Mouse (Mus musculus): ENCODE results near the gene Sik3. TPM values are rescaled to one million over a fixed set of nuclear protein-coding genes. Genes with fewer than 3 reads are reported as not detected.

The Sik3 gene
- polyA plus RNA-seq, 1 experiment: 13.7 TPM

- Histone ChIP-seq H3K27me3 (ENCODE audit: control insufficient read depth, insufficient read depth, low read length) (no peaks in the 10 kb centered on the region), H3K4me3 (ENCODE audit: extremely low read depth, insufficient read depth, insufficient read length) (no peak overlapping the region), H3K27ac (ENCODE audit: insufficient read depth, low read length) (no peak overlapping the region), H3K4me1 (ENCODE audit: control insufficient read depth, insufficient read depth, insufficient read length) (peaks cover 7% of the 10 kb centered on the region; the same call in 1 of the 2 replicates), H3K36me3 (ENCODE audit: control insufficient read depth, insufficient read depth, low read length) (no peaks in the 10 kb centered on the region)
- no peak for TF ChIP-seq POLR2A (IDR thresholded peaks at IDR 0.05; ENCODE audit: low read depth, low read length)
- no peak for TF ChIP-seq CTCF (IDR thresholded peaks at IDR 0.05; ENCODE audit: extremely low read depth, insufficient read depth, insufficient read length, insufficient replicate concordance)
- WGBS: 28% methylated on average over 8 of the region's 8 CpGs
- no peak for DNase-seq (ENCODE audit: low read depth in 1 of 2, low spot score in 2 of 2)
These were observed 15.4 kb downstream of the Sik3 start for GRCm38 (mm10) chr9:46027994-46028393.

GRCm38 (mm10) chr9:46029534-46029933 is 16.9 kb downstream of the Sik3 start:
- Histone ChIP-seq H3K4me3 (ENCODE audit: extremely low read depth, insufficient read depth, insufficient read length) (no peak overlapping the region), H3K36me3 (ENCODE audit: control insufficient read depth, insufficient read depth, low read length) (no peaks in the 10 kb centered on the region), H3K4me1 (ENCODE audit: control insufficient read depth, insufficient read depth, insufficient read length) (peaks cover 11% of the 10 kb centered on the region; the same call in 1 of the 2 replicates), H3K27me3 (ENCODE audit: control insufficient read depth, insufficient read depth, low read length) (no peaks in the 10 kb centered on the region), H3K27ac (ENCODE audit: insufficient read depth, low read length) (no peak overlapping the region)
- no peak for TF ChIP-seq POLR2A (IDR thresholded peaks at IDR 0.05; ENCODE audit: low read depth, low read length)
- no peak for TF ChIP-seq CTCF (IDR thresholded peaks at IDR 0.05; ENCODE audit: extremely low read depth, insufficient read depth, insufficient read length, insufficient replicate concordance)
- 87% methylated on average over 6 of the region's 6 CpGs for WGBS
- no peak for DNase-seq (ENCODE audit: low read depth in 1 of 2, low spot score in 2 of 2)

GRCm38 (mm10) chr9:46030184-46030583 is 17.6 kb downstream of the Sik3 start:
- DNase-seq (ENCODE audit: low read depth in 1 of 2, low spot score in 2 of 2): no peak
- no peak overlapping the region for H3K4me3 ChIP-seq (ENCODE audit: extremely low read depth, insufficient read depth, insufficient read length)
- no peak for TF ChIP-seq POLR2A (IDR thresholded peaks at IDR 0.05; ENCODE audit: low read depth, low read length)
- H3K27me3 ChIP-seq (ENCODE audit: control insufficient read depth, insufficient read depth, low read length): no peaks in the 10 kb centered on the region
- 84% methylated on average over 5 of the region's 5 CpGs for WGBS
- H3K36me3 ChIP-seq (ENCODE audit: control insufficient read depth, insufficient read depth, low read length): no peaks in the 10 kb centered on the region
- H3K4me1 ChIP-seq (ENCODE audit: control insufficient read depth, insufficient read depth, insufficient read length): peaks cover 11% of the 10 kb centered on the region; the same call in 1 of the 2 replicates
- H3K27ac ChIP-seq (ENCODE audit: insufficient read depth, low read length): no peak overlapping the region

- H3K4me3 ChIP-seq (ENCODE audit: extremely low read depth, insufficient read depth, insufficient read length): no peak overlapping the region
- H3K27ac ChIP-seq (ENCODE audit: insufficient read depth, low read length): no peak overlapping the region
- no peak for TF ChIP-seq CTCF (IDR thresholded peaks at IDR 0.05; ENCODE audit: extremely low read depth, insufficient read depth, insufficient read length, insufficient replicate concordance)
- TF ChIP-seq POLR2A (IDR thresholded peaks at IDR 0.05; ENCODE audit: low read depth, low read length): no peak
- peaks cover 9% of the 10 kb centered on the region; the same call in 1 of the 2 replicates for H3K4me1 ChIP-seq (ENCODE audit: control insufficient read depth, insufficient read depth, insufficient read length)
- DNase-seq (ENCODE audit: low read depth in 1 of 2, low spot score in 2 of 2): no peak
- 81% methylated on average over 6 of the region's 6 CpGs for WGBS
- H3K27me3 ChIP-seq (ENCODE audit: control insufficient read depth, insufficient read depth, low read length): no peaks in the 10 kb centered on the region
- H3K36me3 ChIP-seq (ENCODE audit: control insufficient read depth, insufficient read depth, low read length): no peaks in the 10 kb centered on the region
These were observed 18.3 kb downstream of the Sik3 start for GRCm38 (mm10) chr9:46030968-46031367.

GRCm38 (mm10) chr9:46032190-46032589 is 19.6 kb downstream of the Sik3 start:
- WGBS: 89% methylated on average over 6 of the region's 6 CpGs

GRCm38 (mm10) chr9:46033058-46033457 is 20.4 kb downstream of the Sik3 start:
- H3K4me3 ChIP-seq (ENCODE audit: extremely low read depth, insufficient read depth, insufficient read length): no peak overlapping the region
- TF ChIP-seq CTCF (IDR thresholded peaks at IDR 0.05; ENCODE audit: extremely low read depth, insufficient read depth, insufficient read length, insufficient replicate concordance) (no peak), POLR2A (IDR thresholded peaks at IDR 0.05; ENCODE audit: low read depth, low read length) (no peak)
- no peak for DNase-seq (ENCODE audit: low read depth in 1 of 2, low spot score in 2 of 2)
- WGBS: 60% methylated on average over 1 of the region's 1 CpGs
- no peaks in the 10 kb centered on the region for H3K36me3 ChIP-seq (ENCODE audit: control insufficient read depth, insufficient read depth, low read length)
- peaks cover 9% of the 10 kb centered on the region; the same call in 1 of the 2 replicates for H3K4me1 ChIP-seq (ENCODE audit: control insufficient read depth, insufficient read depth, insufficient read length)
- H3K27ac ChIP-seq (ENCODE audit: insufficient read depth, low read length): no peak overlapping the region
- no peaks in the 10 kb centered on the region for H3K27me3 ChIP-seq (ENCODE audit: control insufficient read depth, insufficient read depth, low read length)

More at GRCm38 (mm10) chr9:46032190-46032589, 19.6 kb downstream of the Sik3 start:
- no peak overlapping the region for H3K27ac ChIP-seq (ENCODE audit: insufficient read depth, low read length)
- peaks cover 9% of the 10 kb centered on the region; the same call in 1 of the 2 replicates for H3K4me1 ChIP-seq (ENCODE audit: control insufficient read depth, insufficient read depth, insufficient read length)
- no peaks in the 10 kb centered on the region for H3K36me3 ChIP-seq (ENCODE audit: control insufficient read depth, insufficient read depth, low read length)
- no peak overlapping the region for H3K4me3 ChIP-seq (ENCODE audit: extremely low read depth, insufficient read depth, insufficient read length)
- no peak for TF ChIP-seq CTCF (IDR thresholded peaks at IDR 0.05; ENCODE audit: extremely low read depth, insufficient read depth, insufficient read length, insufficient replicate concordance)
- no peak for TF ChIP-seq POLR2A (IDR thresholded peaks at IDR 0.05; ENCODE audit: low read depth, low read length)
- DNase-seq (ENCODE audit: low read depth in 1 of 2, low spot score in 2 of 2): no peak
- no peaks in the 10 kb centered on the region for H3K27me3 ChIP-seq (ENCODE audit: control insufficient read depth, insufficient read depth, low read length)

- peaks cover 9% of the 10 kb centered on the region; the same call in 1 of the 2 replicates for H3K4me1 ChIP-seq (ENCODE audit: control insufficient read depth, insufficient read depth, insufficient read length)
- no peak for TF ChIP-seq POLR2A (IDR thresholded peaks at IDR 0.05; ENCODE audit: low read depth, low read length)
- no peak for TF ChIP-seq CTCF (IDR thresholded peaks at IDR 0.05; ENCODE audit: extremely low read depth, insufficient read depth, insufficient read length, insufficient replicate concordance)
- WGBS: 37% methylated on average over 3 of the region's 3 CpGs
- no peaks in the 10 kb centered on the region for H3K27me3 ChIP-seq (ENCODE audit: control insufficient read depth, insufficient read depth, low read length)
- H3K27ac ChIP-seq (ENCODE audit: insufficient read depth, low read length): no peak overlapping the region; the same call in 1 of the 2 replicates
- no peaks in the 10 kb centered on the region; the same call in 1 of the 2 replicates for H3K36me3 ChIP-seq (ENCODE audit: control insufficient read depth, insufficient read depth, low read length)
- H3K4me3 ChIP-seq (ENCODE audit: extremely low read depth, insufficient read depth, insufficient read length): no peak overlapping the region
- no peak for DNase-seq (ENCODE audit: low read depth in 1 of 2, low spot score in 2 of 2)
These were observed 21.2 kb downstream of the Sik3 start for GRCm38 (mm10) chr9:46033862-46034261.

Measured in spleen, adult 2 months (tissue).